Mouse (Mus musculus): ENCODE results near the gene Mdm4.

DNA sequence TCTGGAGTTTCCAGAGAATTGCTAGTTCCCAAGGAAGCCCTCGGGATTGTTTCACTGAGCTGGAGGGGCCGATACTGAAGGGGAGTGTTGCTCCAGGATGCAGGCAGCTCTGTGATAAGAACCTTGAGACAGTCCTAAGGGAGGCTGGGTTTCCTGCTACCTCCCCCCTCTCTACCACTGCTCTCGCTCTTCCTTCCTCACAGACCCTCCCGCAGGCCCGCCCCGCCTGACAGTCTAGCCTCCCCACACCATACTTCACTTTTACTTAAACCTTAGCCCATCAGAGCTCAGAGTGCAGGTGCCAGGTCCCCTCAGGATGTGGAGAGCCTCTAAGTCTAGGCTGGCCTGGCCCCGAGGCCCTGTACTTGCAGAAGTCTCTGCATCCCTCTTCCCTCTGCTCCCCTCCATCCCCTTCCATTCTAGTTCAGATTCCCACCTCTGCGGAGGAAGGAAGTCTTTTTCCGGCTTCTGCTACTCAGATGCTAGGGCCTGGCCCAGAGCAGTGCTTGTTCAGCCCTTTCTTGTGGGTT, 43.0 kb upstream of the Mdm4 start:
- TF ChIP-seq CHD2 (IDR thresholded peaks at IDR 0.05; ENCODE audit: low read depth, low read length) (no peak), ZC3H11A (IDR thresholded peaks at IDR 0.05; ENCODE audit: borderline replicate concordance, low read depth, low read length) (no peak), MAFK (IDR thresholded peaks at IDR 0.05; ENCODE audit: insufficient read depth, low read depth, low read length) (no peak)

Data from ES-E14 (cell line).